Mouse (Mus musculus) ES-Bruce4 (cell line): ENCODE results near the gene Tas2r135.

Experiments used
- CTCF ChIP-seq: IDR thresholded peaks from one replicate; pipeline ENCODE4 v1.8.1; 2011; ENCODE audit warnings: low read depth, low read length
- EP300 ChIP-seq: IDR thresholded peaks from 2 replicates; pipeline ENCODE4 v1.6.1; 2011; ENCODE audit warnings: low read depth, low read length; ENCODE audit not compliant: insufficient read depth

DNA sequence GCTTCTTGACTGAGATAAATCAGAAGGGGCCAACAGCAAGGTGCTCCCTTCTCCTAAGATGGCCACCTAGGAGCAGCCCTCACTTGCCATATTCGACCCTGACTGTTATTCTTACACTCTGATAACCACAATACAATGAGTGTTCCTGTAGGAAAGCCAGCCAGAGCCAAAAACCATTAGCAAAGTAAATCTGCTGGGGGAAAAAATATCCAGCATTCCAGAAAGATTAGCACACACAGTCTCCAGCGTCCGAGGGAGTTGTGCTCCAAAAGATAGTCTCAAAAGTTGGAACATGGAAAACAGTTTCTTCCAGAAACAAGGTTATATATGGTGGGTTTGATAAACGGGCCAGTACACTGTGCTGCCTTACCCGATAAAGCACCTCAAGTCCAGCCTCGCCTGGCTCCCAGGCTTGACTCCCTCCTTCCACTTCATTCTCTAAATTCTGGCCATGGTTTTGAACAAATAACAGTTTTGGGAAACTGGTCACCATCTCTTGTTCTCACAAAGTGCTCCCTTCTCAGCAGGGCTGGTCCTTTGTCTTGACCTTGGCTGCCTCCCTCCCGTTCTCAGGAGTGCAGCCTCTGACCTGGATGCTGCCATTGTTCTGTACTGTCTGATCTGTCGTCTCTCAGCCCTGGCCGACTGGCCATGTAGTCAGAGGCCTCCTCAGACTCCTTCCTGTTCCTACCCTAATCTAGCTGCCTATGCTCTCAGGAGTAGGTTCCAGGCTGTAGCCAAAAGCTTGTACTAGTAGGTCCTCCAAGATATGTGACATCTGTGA lies 45.7 kb upstream of the Tas2r135 start:
- TF ChIP-seq CTCF (no peak), EP300 (no peak)
